Mouse (Mus musculus) liver, postnatal 0 days (tissue): ENCODE measurements around the gene Mgat2.

Experiments
- CTCF ChIP-seq: sonication (generic); IDR thresholded peaks from 2 replicates; pipeline ENCODE4 v1.5.1; 2016; ENCODE audit warnings: antibody characterized with exemption, low read depth
- EP300 ChIP-seq: IDR thresholded peaks from 2 replicates; pipeline ENCODE4 v1.6.1; 2016; ENCODE audit warnings: antibody characterized with exemption, low read depth, mild to moderate bottlenecking

- TF ChIP-seq CTCF (no peak), EP300 (no peak)
Measured at GRCm38 (mm10) chr12:69204052-69204833, 20.3 kb downstream of the Mgat2 start, which contains the start of gene Gm49384.
